Mouse (Mus musculus) hindbrain, embryonic 11.5 days (tissue): ENCODE measurements around the gene Tsen15. TPM values are rescaled to one million over a fixed set of nuclear protein-coding genes. Genes with fewer than 3 reads are reported as not detected.
A peak's percentile ranks its signal among the peaks of the same experiment; 100 is the strongest.
"Not testable (repeated sequence)": the region's sequence is repeated elsewhere in the genome, so short reads cannot be mapped to it uniquely, and the experiment has no call there.

ENCODE experiments used
- ATAC-seq: fragments of 200-750 bp; cut with Nextera tagmentation; 2 replicates; pipeline ENCODE4 v1.8.0; 2017; ENCODE audit warnings: mild to moderate bottlenecking, moderate TSS enrichment, moderate library complexity; ENCODE audit not compliant: low FRiP score
- DNase-seq: peaks from one replicate; pipeline ENCODE4 v3.0.0-alpha.2; 2015; ENCODE audit warnings: low spot score
- H3K27ac ChIP-seq: fragments of 300-500 bp; sonication (generic); 2 replicates; pipeline ENCODE4 v1.5.1; 2014; ENCODE audit warnings: mild to moderate bottlenecking, low read depth, low read length
- H3K27me3 ChIP-seq: fragments of 300-500 bp; sonication (generic); 2 replicates; pipeline ENCODE4 v1.6.1; 2014; ENCODE audit warnings: mild to moderate bottlenecking, low read length, moderate library complexity, mixed read lengths; ENCODE audit not compliant: control insufficient read depth, insufficient read depth
- H3K36me3 ChIP-seq: fragments of 300-500 bp; sonication (generic); 2 replicates; pipeline ENCODE4 v1.6.1; 2014; ENCODE audit warnings: mild to moderate bottlenecking, low read length, moderate library complexity, mixed read lengths; ENCODE audit not compliant: control insufficient read depth, insufficient read depth
- H3K4me1 ChIP-seq: fragments of 300-500 bp; sonication (generic); replicated peaks from 2 replicates; pipeline ENCODE4 v1.6.1; 2014; ENCODE audit warnings: low read length, mixed read lengths; ENCODE audit not compliant: control insufficient read depth, insufficient read depth
- H3K4me2 ChIP-seq: fragments of 300-500 bp; sonication (generic); replicated peaks from 2 replicates; pipeline ENCODE4 v1.6.1; 2014; ENCODE audit warnings: mild to moderate bottlenecking, low read depth, low read length
- H3K4me3 ChIP-seq: fragments of 300-500 bp; sonication (generic); 2 replicates; pipeline ENCODE4 v1.5.1; 2014; ENCODE audit warnings: low read depth, low read length
- H3K9ac ChIP-seq: fragments of 300-500 bp; sonication (generic); 2 replicates; pipeline ENCODE4 v1.6.1; 2014; ENCODE audit warnings: low read depth, low read length
- H3K9me3 ChIP-seq: fragments of 300-500 bp; sonication (generic); 2 replicates; pipeline ENCODE4 v1.6.1; 2016; ENCODE audit warnings: low read length; ENCODE audit not compliant: control insufficient read depth
- WGBS: fragments of 180-500 bp; shearing (Covaris S2); extraction: QIAGEN DNeasy Blood & Tissue Kit; methylation state at CpG from one replicate; pipeline ENCODE4 v1.1.7; 2014; 5-methylcytosine and 5-hydroxymethylcytosine counted together
- polyA plus RNA-seq: library from polyadenylated mRNA; unstranded; fragments of >200 nt; fragmentation: Nextera tagmentation; extraction: Ambion mirVana; gene quantifications from 2 replicates; pipeline ENCODE4 v1.2.1, GENCODE M21; 2014

Gene Tsen15
- polyA plus RNA-seq, 1 experiment from 2014 or later, result 54.2 TPM

- no peak overlapping the region for H3K4me2 ChIP-seq
- ATAC-seq (no peak), DNase-seq (no peak)
- 91% methylated on average over 4 of the region's 4 CpGs for WGBS
- H3K27me3 ChIP-seq, result no peaks in the 10 kb centered on the region
- H3K9me3 ChIP-seq, result no peaks in the 10 kb centered on the region
- H3K36me3 ChIP-seq, result no peaks in the 10 kb centered on the region
- H3K9ac ChIP-seq, result no peak overlapping the region
- H3K4me1 ChIP-seq, result no peaks in the 10 kb centered on the region
- no peak overlapping the region for H3K27ac ChIP-seq
- no peak overlapping the region for H3K4me3 ChIP-seq
Measured at GRCm38 (mm10) chr1:152394956-152395515, 8.5 kb upstream of the Tsen15 start.

- Histone ChIP-seq H3K9me3 (no peaks in the 10 kb centered on the region), H3K4me2 (no peak overlapping the region), H3K4me3 (no peak overlapping the region), H3K36me3 (no peaks in the 10 kb centered on the region), H3K4me1 (no peaks in the 10 kb centered on the region), H3K27ac (no peak overlapping the region), H3K27me3 (no peaks in the 10 kb centered on the region), H3K9ac (no peak overlapping the region)
- DNase-seq, result no peak
- 97% methylated on average over 3 of the region's 3 CpGs for WGBS
- no peak for ATAC-seq
Measured at GRCm38 (mm10) chr1:152394137-152394536, 7.6 kb upstream of the Tsen15 start.

- no peaks in the 10 kb centered on the region for H3K27me3 ChIP-seq
- ATAC-seq (no peak), DNase-seq (no peak)
- H3K9ac ChIP-seq, result no peak overlapping the region
- H3K4me2 ChIP-seq, result no peak overlapping the region
- no peaks in the 10 kb centered on the region for H3K36me3 ChIP-seq
- H3K4me3 ChIP-seq, result no peak overlapping the region
- no peak overlapping the region for H3K27ac ChIP-seq
- no peaks in the 10 kb centered on the region for H3K4me1 ChIP-seq
- H3K9me3 ChIP-seq, result no peaks in the 10 kb centered on the region
Measured at GRCm38 (mm10) chr1:152389271-152389670, 2.8 kb upstream of the Tsen15 start.

- not testable (repeated sequence) for ATAC-seq
- WGBS, result 29% methylated on average over 2 of the region's 4 CpGs
Measured at GRCm38 (mm10) chr1:152385693-152386092, 795 bp downstream of the Tsen15 start.

GRCm38 (mm10) chr1:152384589-152384988 is 1.9 kb downstream of the Tsen15 start:
- Histone ChIP-seq H3K9me3 (no peaks in the 10 kb centered on the region), H3K36me3 (no peaks in the 10 kb centered on the region), H3K4me1 (no peaks in the 10 kb centered on the region), H3K27ac (no peak overlapping the region), H3K27me3 (no peaks in the 10 kb centered on the region), H3K4me3 (no peak overlapping the region), H3K9ac (no peak overlapping the region), H3K4me2 (no peak overlapping the region)
- no peak for ATAC-seq
- DNase-seq, result no peak
- 81% methylated on average over 1 of the region's 1 CpGs for WGBS

More at GRCm38 (mm10) chr1:152385693-152386092, 795 bp downstream of the Tsen15 start:
- Histone ChIP-seq H3K4me3 (peak overlapping the region; percentile 86), H3K9ac (peak overlapping the region; percentile 69; the same call in 1 of the 2 replicates), H3K4me2 (peak overlapping the region; percentile 58)
- H3K9me3 ChIP-seq, H3K4me1 ChIP-seq, H3K36me3 ChIP-seq, H3K27ac ChIP-seq, DNase-seq, H3K27me3 ChIP-seq: not testable (repeated sequence)

DNA sequence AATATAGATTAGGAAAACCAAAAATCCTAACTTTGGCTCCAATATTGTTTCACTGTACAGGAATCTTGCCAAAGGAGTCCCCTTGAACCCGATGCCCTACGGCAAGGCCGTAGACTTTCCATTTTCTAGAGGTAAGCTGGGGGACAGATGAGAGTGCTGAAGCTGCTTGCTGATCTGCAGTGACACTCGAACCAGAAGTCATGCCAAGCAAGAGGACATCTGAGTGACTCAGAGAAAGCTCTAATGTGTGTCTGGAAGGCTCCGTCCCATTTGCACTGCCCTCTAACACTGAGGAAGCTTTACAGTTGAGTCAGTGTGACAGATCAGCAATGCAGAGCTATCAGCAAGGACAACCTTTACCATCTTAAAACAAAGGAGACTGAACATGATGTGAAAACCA is 8.2 kb downstream of the Tsen15 start:
- no peak overlapping the region for H3K4me3 ChIP-seq
- no peak for DNase-seq
- H3K36me3 ChIP-seq, result no peaks in the 10 kb centered on the region
- H3K4me2 ChIP-seq, result no peak overlapping the region
- ATAC-seq, result no peak
- H3K9me3 ChIP-seq, result no peaks in the 10 kb centered on the region
- 97% methylated on average over 5 of the region's 5 CpGs for WGBS
- H3K27ac ChIP-seq, result no peak overlapping the region
- no peak overlapping the region for H3K9ac ChIP-seq
- no peaks in the 10 kb centered on the region for H3K4me1 ChIP-seq
- H3K27me3 ChIP-seq, result no peaks in the 10 kb centered on the region

DNA sequence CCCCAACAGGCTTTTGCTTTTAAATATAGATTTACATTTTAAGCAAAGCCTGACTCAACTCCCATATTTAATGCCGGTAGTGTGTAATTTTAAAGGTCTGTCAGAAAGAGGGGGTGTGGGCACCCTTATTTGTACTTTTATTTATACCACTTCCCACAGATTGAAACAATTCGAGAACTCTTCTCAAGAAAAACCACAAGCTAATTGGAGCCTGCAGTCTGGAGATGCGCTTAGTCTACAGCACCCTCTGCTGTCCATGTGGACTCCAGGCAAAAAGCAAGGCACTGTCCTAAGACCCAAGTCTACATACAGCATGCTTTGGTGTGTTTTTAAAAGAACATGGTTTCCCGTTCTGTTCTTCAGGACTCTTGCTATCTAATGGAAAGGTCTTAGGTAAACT is 17.3 kb downstream of the Tsen15 start:
- ATAC-seq (0 out of 2 replicates have a peak, but pooled peaks have one; percentile 59), DNase-seq (peak; percentile 69)
- H3K9ac ChIP-seq, result no peak overlapping the region

GRCm38 (mm10) chr1:152368311-152369088 is 18.0 kb downstream of the Tsen15 start:
- Histone ChIP-seq H3K27me3 (no peaks in the 10 kb centered on the region), H3K36me3 (no peaks in the 10 kb centered on the region), H3K4me3 (no peak overlapping the region), H3K9me3 (no peaks in the 10 kb centered on the region), H3K27ac (no peak overlapping the region), H3K9ac (no peak overlapping the region), H3K4me2 (no peak overlapping the region), H3K4me1 (no peaks in the 10 kb centered on the region)
- ATAC-seq (no peak), DNase-seq (peak; percentile 11)
- WGBS, result 54% methylated on average over 13 of the region's 13 CpGs

More for the DNA sequence above, 17.3 kb downstream of the Tsen15 start:
- 28% methylated on average over 4 of the region's 4 CpGs for WGBS
- Histone ChIP-seq H3K27me3 (no peaks in the 10 kb centered on the region), H3K4me1 (no peaks in the 10 kb centered on the region), H3K9me3 (no peaks in the 10 kb centered on the region), H3K27ac (no peak overlapping the region), H3K36me3 (no peaks in the 10 kb centered on the region), H3K4me2 (no peak overlapping the region), H3K4me3 (no peak overlapping the region)

GRCm38 (mm10) chr1:152356721-152357120 is 29.8 kb downstream of the Tsen15 start:
- Histone ChIP-seq H3K4me2 (no peak overlapping the region), H3K27ac (no peak overlapping the region), H3K9ac (no peak overlapping the region), H3K4me3 (no peak overlapping the region), H3K36me3 (no peaks in the 10 kb centered on the region), H3K9me3 (no peaks in the 10 kb centered on the region), H3K4me1 (no peaks in the 10 kb centered on the region), H3K27me3 (no peaks in the 10 kb centered on the region)
- no peak for DNase-seq
- WGBS, result 82% methylated on average over 4 of the region's 4 CpGs
- no peak for ATAC-seq
